Mouse (Mus musculus) neural tube, embryonic 11.5 days (tissue): ENCODE measurements at regions not wholly inside any gene's neighbourhood (a gene's known extent, or its start where the extent isn't known, plus 50 kb on each side); places are given as distances from the start of the nearest gene placed in this dataset.

Source experiments
- ATAC-seq: fragments of 200-750 bp; cut with Nextera tagmentation; 2 replicates; pipeline ENCODE4 v1.8.0; 2017; ENCODE audit warnings: moderate number of reproducible peaks, mild to moderate bottlenecking, moderate TSS enrichment, moderate library complexity; ENCODE audit not compliant: insufficient read depth, low FRiP score, low TSS enrichment
- DNase-seq: peaks from one replicate; pipeline ENCODE4 v3.0.0-alpha.2; 2015; ENCODE audit warnings: low spot score
- H3K27ac ChIP-seq: fragments of 300-500 bp; sonication (generic); 2 replicates; pipeline ENCODE4 v1.5.1; 2014; ENCODE audit warnings: low read depth, mild to moderate bottlenecking, low read length
- H3K27me3 ChIP-seq: fragments of 300-500 bp; sonication (generic); 2 replicates; pipeline ENCODE4 v1.6.1; 2014; ENCODE audit warnings: mild to moderate bottlenecking, low read length, mixed read lengths; ENCODE audit not compliant: control insufficient read depth, insufficient read depth
- H3K36me3 ChIP-seq: fragments of 300-500 bp; sonication (generic); 2 replicates; pipeline ENCODE4 v1.6.1; 2014; ENCODE audit warnings: mild to moderate bottlenecking, low read length, moderate library complexity, mixed read lengths; ENCODE audit not compliant: control insufficient read depth, insufficient read depth
- H3K4me1 ChIP-seq: fragments of 300-500 bp; sonication (generic); 2 replicates; pipeline ENCODE4 v1.6.1; 2014; ENCODE audit warnings: low read length, mixed read lengths; ENCODE audit not compliant: control insufficient read depth, insufficient read depth
- H3K4me2 ChIP-seq: fragments of 300-500 bp; sonication (generic); 2 replicates; pipeline ENCODE4 v1.6.1; 2014; ENCODE audit warnings: low read depth, mild to moderate bottlenecking, moderate library complexity
- H3K4me3 ChIP-seq: fragments of 300-500 bp; sonication (generic); 2 replicates; pipeline ENCODE4 v1.5.1; 2014; ENCODE audit warnings: low read depth, low read length
- H3K9ac ChIP-seq: fragments of 300-500 bp; sonication (generic); 2 replicates; pipeline ENCODE4 v1.6.1; 2014; ENCODE audit warnings: mild to moderate bottlenecking, low read length
- H3K9me3 ChIP-seq: fragments of 300-500 bp; sonication (generic); 2 replicates; pipeline ENCODE4 v1.6.1; 2016; ENCODE audit warnings: low read length; ENCODE audit not compliant: control insufficient read depth
- WGBS: fragments of 180-500 bp; shearing (Covaris S2); extraction: QIAGEN DNeasy Blood & Tissue Kit; methylation state at CpG from one replicate; pipeline ENCODE4 v1.1.7; 2014; 5-methylcytosine and 5-hydroxymethylcytosine counted together

GRCm38 (mm10) chr7:58310096-58310495 is 345.9 kb upstream of the Atp10a start:
- Histone ChIP-seq H3K9ac (no peak overlapping the region), H3K9me3 (no peaks in the 10 kb centered on the region), H3K4me3 (no peak overlapping the region), H3K27ac (no peak overlapping the region), H3K4me1 (no peaks in the 10 kb centered on the region), H3K27me3 (no peaks in the 10 kb centered on the region), H3K36me3 (no peaks in the 10 kb centered on the region), H3K4me2 (no peak overlapping the region)
- DNase-seq = no peak
- 77% methylated on average over 2 of the region's 2 CpGs for WGBS
- ATAC-seq = no peak

- WGBS = 38% methylated on average over 1 of the region's 1 CpGs
- DNase-seq (no peak), ATAC-seq (no peak)
- no peak overlapping the region for H3K4me3 ChIP-seq
- no peak overlapping the region for H3K9ac ChIP-seq
- no peak overlapping the region for H3K27ac ChIP-seq
- no peaks in the 10 kb centered on the region for H3K9me3 ChIP-seq
- no peaks in the 10 kb centered on the region for H3K36me3 ChIP-seq
- no peak overlapping the region for H3K4me2 ChIP-seq
- H3K4me1 ChIP-seq = no peaks in the 10 kb centered on the region
- H3K27me3 ChIP-seq = no peaks in the 10 kb centered on the region
Observed at GRCm38 (mm10) chr7:58322381-58322780, 333.6 kb upstream of the Atp10a start.

DNA sequence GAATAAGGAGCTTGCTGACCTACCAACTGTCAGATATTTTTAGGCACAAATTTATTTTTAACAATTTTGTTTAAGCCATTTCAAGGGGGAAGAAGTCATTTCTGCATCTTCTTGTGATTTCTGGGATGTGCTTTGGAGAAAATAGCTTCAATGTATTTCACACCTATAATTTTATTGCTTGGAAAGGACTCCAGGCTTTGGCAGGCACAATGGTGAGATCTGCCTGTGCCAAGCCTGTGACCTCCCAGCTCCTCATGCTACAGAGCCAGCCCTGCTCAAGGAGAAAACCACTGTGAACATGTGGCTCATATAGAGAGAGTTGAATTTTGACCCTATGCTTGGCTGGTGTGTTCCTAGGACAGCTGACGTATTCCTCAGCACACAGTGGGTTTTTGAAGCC is 288.6 kb upstream of the Atp10a start:
- H3K27ac ChIP-seq = no peak overlapping the region
- WGBS = 94% methylated on average over 1 of the region's 1 CpGs
- no peak overlapping the region for H3K4me3 ChIP-seq
- no peaks in the 10 kb centered on the region for H3K9me3 ChIP-seq
- no peaks in the 10 kb centered on the region for H3K27me3 ChIP-seq
- no peak for DNase-seq
- no peaks in the 10 kb centered on the region for H3K4me1 ChIP-seq
- no peaks in the 10 kb centered on the region for H3K36me3 ChIP-seq
- no peak overlapping the region for H3K4me2 ChIP-seq
- ATAC-seq = no peak
- H3K9ac ChIP-seq = no peak overlapping the region

GRCm38 (mm10) chr7:58383401-58383800 is 272.6 kb upstream of the Atp10a start:
- Histone ChIP-seq H3K4me2 (no peak overlapping the region), H3K27ac (no peak overlapping the region), H3K4me3 (no peak overlapping the region), H3K4me1 (no peaks in the 10 kb centered on the region), H3K27me3 (no peaks in the 10 kb centered on the region), H3K36me3 (no peaks in the 10 kb centered on the region), H3K9me3 (no peaks in the 10 kb centered on the region), H3K9ac (no peak overlapping the region)
- WGBS = 76% methylated on average over 1 of the region's 1 CpGs
- DNase-seq (no peak), ATAC-seq (no peak)

DNA sequence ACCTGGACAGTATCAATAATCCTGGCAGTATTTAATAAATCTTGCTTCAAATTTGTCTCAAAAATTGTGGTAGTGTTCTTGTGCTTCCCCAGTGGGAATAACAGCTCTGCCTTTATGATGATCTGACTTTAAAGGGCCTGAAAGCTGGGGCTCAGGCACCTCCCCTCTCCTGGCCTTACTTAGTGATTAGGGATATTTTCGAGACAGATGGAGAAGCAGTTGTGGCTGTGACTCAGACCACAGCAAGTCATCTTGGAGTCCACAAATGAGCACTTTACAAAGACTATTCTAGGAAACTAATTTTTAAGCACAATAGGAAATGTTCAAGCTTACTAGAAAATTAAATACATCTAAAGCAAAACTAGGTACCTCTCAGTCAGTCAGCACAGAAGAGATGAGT is 267.6 kb upstream of the Atp10a start:
- H3K4me1 ChIP-seq = no peaks in the 10 kb centered on the region
- no peaks in the 10 kb centered on the region for H3K9me3 ChIP-seq
- no peaks in the 10 kb centered on the region for H3K36me3 ChIP-seq
- 80% methylated on average over 1 of the region's 1 CpGs for WGBS
- H3K9ac ChIP-seq = no peak overlapping the region
- DNase-seq = no peak
- no peak overlapping the region for H3K27ac ChIP-seq
- ATAC-seq = no peak
- H3K4me2 ChIP-seq = no peak overlapping the region
- H3K27me3 ChIP-seq = no peaks in the 10 kb centered on the region
- H3K4me3 ChIP-seq = no peak overlapping the region

GRCm38 (mm10) chr7:58392391-58393115 is 263.4 kb upstream of the Atp10a start:
- Histone ChIP-seq H3K9me3 (no peaks in the 10 kb centered on the region), H3K4me2 (no peak overlapping the region), H3K27ac (no peak overlapping the region), H3K9ac (no peak overlapping the region), H3K4me3 (no peak overlapping the region), H3K36me3 (no peaks in the 10 kb centered on the region), H3K27me3 (no peaks in the 10 kb centered on the region), H3K4me1 (no peaks in the 10 kb centered on the region)
- ATAC-seq (no peak), DNase-seq (no peak)
- 83% methylated on average over 4 of the region's 4 CpGs for WGBS

GRCm38 (mm10) chr7:58397992-58398391 is 258.0 kb upstream of the Atp10a start:
- Histone ChIP-seq H3K4me1 (peaks cover 4% of the 10 kb centered on the region; the same call in 1 of the 2 replicates), H3K4me2 (peak overlapping the region; percentile 53), H3K27me3 (no peaks in the 10 kb centered on the region), H3K27ac (peak overlapping the region; percentile 93; the same call in 1 of the 2 replicates), H3K9ac (peak overlapping the region; percentile 70), H3K36me3 (no peaks in the 10 kb centered on the region), H3K4me3 (peak overlapping the region; percentile 34), H3K9me3 (no peaks in the 10 kb centered on the region)
- DNase-seq = peak; percentile 27
- WGBS = 15% methylated on average over 6 of the region's 6 CpGs
- ATAC-seq = no peak

- H3K36me3 ChIP-seq = no peaks in the 10 kb centered on the region
- ATAC-seq (peak; percentile 32), DNase-seq (no peak)
- peak overlapping the region; percentile 70 for H3K9ac ChIP-seq
- no peaks in the 10 kb centered on the region for H3K9me3 ChIP-seq
- 2% methylated on average over 9 of the region's 9 CpGs for WGBS
- H3K27ac ChIP-seq = peak overlapping the region; percentile 93
- peak overlapping the region; percentile 34 for H3K4me3 ChIP-seq
- H3K27me3 ChIP-seq = no peaks in the 10 kb centered on the region
- H3K4me1 ChIP-seq = peaks cover 4% of the 10 kb centered on the region; the same call in 1 of the 2 replicates
- H3K4me2 ChIP-seq = peak overlapping the region; percentile 53
Observed at GRCm38 (mm10) chr7:58398558-58399144, 257.3 kb upstream of the Atp10a start.

- Histone ChIP-seq H3K4me2 (peak overlapping the region; percentile 53), H3K9ac (peak overlapping the region; percentile 70), H3K4me3 (peak overlapping the region; percentile 34), H3K9me3 (no peaks in the 10 kb centered on the region), H3K36me3 (no peaks in the 10 kb centered on the region), H3K27ac (peak overlapping the region; percentile 93), H3K4me1 (peaks cover 4% of the 10 kb centered on the region; the same call in 1 of the 2 replicates), H3K27me3 (no peaks in the 10 kb centered on the region)
- peak; percentile 99 for ATAC-seq
- WGBS = under 1% methylated on average over 21 of the region's 21 CpGs
- DNase-seq = peak; percentile 96
Observed at GRCm38 (mm10) chr7:58399145-58399604, 256.8 kb upstream of the Atp10a start.
